Mouse (Mus musculus) urinary bladder, postnatal 4 days (tissue): ENCODE results near the gene Amdhd1.
"Not testable (repeated sequence)": the region's sequence is repeated elsewhere in the genome, so short reads cannot be mapped to it uniquely, and the experiment has no call there.

Source experiments
- DNase-seq, 2 experiments: peaks; one replicate each; pipeline ENCODE4 v3.0.0; 2021 to 2022; ENCODE audit warnings: low spot score in 2 of 2

Gene Amdhd1

DNA sequence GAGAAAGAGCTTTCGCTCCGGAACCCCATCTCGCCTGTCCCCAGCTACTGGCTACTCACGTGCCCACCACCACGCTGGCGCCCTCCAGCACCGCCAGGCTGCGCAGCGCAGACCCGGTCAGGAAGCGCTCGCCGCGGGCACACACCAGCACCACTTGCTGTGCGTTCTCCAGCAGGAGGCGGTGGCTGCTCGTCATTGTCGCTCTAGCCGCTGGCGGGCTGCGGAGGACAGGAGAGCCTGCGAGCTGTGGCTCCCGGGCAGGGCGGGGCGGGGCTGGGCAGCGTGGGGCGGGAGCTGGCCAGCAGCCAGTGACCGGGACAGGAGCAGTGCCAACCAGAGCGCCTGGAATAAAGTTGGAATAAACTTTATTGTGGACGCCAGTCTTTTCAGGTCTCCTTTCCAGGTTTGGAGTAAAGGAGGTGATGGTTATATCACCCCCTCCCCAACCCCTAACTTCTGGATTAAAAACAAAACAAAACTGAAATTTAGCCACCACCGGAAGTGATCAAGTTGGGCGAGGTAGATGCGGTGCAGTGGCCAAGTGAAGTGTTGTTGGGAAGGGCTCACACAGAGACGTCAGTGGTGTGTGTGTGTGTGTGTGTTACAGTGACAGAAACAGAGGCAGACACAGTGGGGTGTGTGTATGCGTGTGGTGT is at the start of gene Amdhd1:
TSS of gene Amdhd1 (minus strand) at position 259 of the 656 bp plus-strand sequence.
- DNase-seq = peak; percentile 75 to 80

DNA sequence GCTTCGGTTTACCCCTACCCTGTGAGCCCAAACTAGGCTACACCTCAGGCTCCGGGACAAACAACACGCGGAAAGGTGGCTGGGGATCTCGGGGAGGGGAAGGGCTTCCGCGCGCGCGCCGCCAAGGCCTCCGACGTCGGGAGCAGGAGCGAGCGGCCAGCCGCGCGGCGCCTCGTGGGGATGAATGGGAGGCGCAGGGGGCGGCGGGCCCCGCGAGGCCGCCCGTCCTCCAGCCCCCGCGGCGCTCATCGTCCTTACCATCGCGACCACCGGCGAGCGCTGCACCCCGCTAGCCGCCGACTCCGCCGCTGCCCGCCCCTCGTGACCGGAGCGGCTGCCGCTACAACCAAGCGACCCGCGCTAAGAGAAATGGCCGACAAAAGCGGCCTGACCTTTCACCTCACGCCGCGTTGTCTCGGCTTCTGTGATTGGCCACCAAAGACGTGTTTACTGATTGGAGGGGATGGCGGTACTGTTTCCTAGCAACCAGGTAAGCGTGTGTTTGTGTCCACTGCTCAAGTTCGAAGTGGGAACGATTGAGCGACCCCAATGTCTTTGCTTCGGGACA is 49.5 kb upstream of the Amdhd1 start, which contains the start of gene Snrpf:
TSS of gene Snrpf (minus strand) at position 426 of the 568 bp plus-strand sequence.
- peak; percentile 86 to 92 for DNase-seq

DNA sequence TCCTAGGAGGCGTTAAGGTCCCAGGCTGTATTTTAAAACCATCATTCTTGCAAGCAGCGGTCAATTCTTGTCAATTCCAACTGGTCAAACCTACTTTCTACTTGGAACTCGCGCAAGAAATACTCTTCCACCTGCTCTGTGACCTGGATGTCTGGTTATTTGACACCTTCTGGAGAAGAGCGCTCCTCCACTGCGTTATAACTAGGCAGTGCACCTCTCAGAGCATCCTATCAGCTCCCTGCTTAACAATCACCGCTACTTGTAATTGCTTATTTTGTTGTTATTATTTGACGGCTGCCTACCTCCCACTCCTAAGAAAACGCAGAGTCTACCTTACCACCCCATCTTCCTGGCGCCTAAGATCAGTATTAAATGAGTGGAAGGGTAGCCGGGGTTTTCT is 49.0 kb upstream of the Amdhd1 start:
- DNase-seq = no peak

GRCm38 (mm10) chr10:93577271-93577886 is 37.5 kb upstream of the Amdhd1 start:
- peak; percentile 45 to 70 for DNase-seq

DNA sequence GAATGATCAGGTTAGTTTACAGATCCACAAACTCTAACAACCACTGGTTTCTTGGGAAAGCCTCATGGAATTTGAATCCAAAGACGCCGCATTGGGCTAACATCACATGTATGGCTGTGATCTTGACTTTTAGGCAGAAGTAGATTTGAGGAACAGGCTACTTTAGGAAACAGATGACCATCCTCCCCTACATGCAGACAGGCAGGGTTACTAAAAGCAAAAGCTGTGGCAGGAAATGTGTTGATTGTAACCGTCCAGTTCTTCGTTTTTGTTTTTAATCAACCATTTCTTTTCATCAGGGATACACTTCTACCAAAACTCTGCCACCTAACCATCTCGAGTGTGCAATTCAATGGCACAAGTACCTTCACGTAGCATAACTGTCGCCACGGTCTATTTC is 36.1 kb upstream of the Amdhd1 start:
- DNase-seq = no peak

GRCm38 (mm10) chr10:93574966-93575365 is 35.1 kb upstream of the Amdhd1 start:
- DNase-seq = no peak

GRCm38 (mm10) chr10:93572209-93572608 is 32.4 kb upstream of the Amdhd1 start:
- no peak for DNase-seq

GRCm38 (mm10) chr10:93568671-93569070 is 28.8 kb upstream of the Amdhd1 start:
- DNase-seq = no peak

GRCm38 (mm10) chr10:93567841-93568566 is 28.2 kb upstream of the Amdhd1 start:
- DNase-seq = no peak

DNA sequence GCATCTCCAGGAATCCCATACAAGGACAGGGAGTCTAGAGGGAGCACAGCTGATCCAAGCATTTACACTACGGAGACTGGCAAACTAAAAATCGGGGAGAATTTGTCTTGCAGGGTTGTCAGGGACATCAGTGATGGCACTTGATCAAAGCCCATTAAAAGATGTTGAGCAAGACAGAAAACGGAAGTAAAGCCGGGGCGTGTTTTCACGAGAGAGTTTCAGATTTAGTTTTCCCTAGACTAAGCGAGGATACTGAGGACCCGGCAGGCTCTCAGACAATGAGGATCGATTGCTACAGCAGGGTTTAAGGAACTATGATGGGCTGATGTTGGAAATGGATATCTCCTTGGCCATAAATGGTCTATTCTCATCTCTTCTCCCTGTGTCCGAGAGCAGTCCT is 27.2 kb upstream of the Amdhd1 start:
- DNase-seq = no peak

GRCm38 (mm10) chr10:93564518-93565090 is 24.8 kb upstream of the Amdhd1 start:
- DNase-seq = no peak

DNA sequence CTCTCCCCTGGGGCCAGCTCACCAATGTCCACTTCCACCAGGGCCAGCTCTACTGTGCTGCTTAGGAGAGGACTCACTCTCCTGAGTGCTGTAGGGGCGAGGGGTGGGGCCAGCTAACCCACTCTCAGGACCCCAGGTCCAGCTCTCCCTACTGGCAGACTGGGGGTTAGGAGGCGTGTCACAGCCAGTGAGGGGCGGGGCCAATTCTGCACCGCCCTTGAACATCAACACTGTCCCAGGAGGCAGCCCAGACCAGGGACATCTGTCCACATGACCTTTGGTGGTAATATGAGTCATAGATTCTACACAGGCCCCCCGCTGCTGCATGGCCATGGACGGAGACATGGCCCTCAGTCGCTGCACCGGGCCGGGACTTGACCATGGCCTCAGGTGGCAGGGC is 20.0 kb upstream of the Amdhd1 start:
- no peak for DNase-seq

DNA sequence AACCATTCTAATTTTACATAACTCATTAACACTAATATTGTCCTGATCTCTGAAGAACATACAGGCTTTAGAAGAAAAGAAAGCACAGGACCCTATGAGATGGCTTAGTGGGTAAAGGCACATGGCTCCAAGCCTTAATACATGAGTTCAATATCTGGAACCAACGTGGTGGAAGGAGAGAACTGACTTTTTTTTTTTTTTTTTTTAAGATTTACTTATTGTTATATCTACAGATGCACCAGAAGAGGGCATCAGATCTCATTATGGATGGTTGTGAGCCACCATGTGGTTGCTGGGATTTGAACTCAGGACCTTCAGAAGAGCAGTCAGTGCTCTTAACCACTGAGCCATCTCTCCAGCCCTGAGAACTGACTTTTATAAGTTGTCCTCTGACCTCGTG is 18.1 kb upstream of the Amdhd1 start:
- not testable (repeated sequence) for DNase-seq

DNA sequence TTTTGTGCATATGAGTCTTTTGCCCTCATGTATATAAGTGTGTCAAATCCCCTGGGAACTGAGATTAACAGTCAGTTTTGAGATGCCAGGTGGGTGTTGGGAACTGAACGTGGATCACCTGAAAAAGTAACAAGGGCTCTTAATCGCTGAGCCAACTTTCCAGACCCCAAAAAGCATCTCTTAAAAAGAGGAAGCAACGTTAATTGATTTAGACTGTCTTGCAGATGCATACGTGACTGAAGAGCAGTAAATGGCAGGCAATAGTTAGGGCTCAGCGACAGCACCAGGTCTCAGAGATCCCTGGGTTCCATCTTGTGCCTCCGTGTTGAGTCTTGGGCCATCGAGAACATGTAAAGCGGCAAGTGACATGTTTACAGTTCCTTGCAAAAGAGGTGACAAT is 12.8 kb upstream of the Amdhd1 start:
- no peak for DNase-seq

DNA sequence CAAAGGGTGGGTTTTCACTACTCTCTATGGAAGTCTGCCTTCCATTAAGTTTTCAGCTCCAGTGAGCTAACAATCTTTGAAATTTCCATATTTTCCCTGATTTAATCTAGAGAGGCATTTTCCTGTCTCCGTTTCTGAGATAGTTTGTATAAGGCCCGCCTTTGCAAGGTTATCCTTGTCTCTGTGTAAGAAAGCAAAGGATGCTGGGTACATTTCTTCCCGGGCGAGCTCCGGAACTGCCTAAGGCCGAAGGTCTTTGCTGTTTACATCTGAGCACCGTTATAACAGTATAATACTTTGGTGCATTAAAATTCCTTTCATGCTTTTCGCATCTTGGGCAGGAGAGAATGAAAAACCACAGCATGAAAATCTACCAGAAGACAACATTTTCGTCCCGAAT is 10.0 kb upstream of the Amdhd1 start:
- no peak for DNase-seq

GRCm38 (mm10) chr10:93548991-93549390 is 9.2 kb upstream of the Amdhd1 start:
- peak in 1 of 2 experiments; percentile 76 for DNase-seq

DNA sequence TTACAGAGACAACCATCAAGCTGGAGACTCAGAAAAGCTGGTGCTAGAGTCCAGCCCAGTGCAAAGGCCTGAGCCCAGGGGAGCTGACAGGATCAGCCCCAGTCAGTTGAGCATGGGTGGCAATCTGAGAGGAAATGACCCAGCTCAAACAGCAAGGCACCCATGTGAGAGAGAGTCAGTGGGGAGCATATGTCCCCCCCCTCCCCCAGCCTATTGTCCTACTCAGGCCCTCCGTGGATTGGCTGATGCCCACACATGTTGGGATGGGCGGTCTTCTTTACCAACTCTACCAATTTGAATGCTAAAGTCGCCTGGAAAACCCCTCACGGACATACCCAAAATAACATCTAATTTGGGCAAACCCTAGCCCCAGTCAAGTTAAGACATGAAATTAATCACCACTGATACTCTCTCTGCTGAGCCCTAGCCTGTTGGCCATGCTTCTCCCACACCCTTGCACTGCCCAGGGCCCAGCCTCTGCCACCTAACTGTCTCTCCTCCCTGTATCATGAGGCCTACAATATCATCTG is 8.0 kb upstream of the Amdhd1 start:
- DNase-seq = no peak

GRCm38 (mm10) chr10:93544172-93544571 is 4.3 kb upstream of the Amdhd1 start:
- DNase-seq = no peak

GRCm38 (mm10) chr10:93543176-93543575 is 3.3 kb upstream of the Amdhd1 start:
- no peak for DNase-seq

DNA sequence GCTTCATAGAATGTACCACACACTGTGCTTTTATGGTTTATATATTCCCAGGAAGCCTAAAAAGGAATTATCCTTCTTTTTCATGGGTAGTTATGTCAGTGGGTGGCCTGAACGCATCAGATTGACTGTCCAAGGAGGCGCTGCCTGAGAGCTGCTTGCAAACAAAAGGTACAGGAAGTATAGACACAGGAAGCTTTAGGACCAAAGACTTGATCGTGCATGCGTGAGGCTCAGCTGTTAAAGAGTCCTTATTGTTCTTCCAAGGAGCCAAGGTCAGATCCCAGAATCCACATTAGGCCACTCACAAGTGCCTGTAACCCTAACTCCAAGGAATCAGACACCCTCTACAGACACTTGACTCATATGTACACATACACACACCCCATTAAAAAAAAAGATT is 2.5 kb upstream of the Amdhd1 start:
- DNase-seq = no peak

GRCm38 (mm10) chr10:93541585-93541984 is 1.8 kb upstream of the Amdhd1 start:
- no peak for DNase-seq
